Mouse (Mus musculus): ENCODE measurements around the gene Col15a1.

DNA sequence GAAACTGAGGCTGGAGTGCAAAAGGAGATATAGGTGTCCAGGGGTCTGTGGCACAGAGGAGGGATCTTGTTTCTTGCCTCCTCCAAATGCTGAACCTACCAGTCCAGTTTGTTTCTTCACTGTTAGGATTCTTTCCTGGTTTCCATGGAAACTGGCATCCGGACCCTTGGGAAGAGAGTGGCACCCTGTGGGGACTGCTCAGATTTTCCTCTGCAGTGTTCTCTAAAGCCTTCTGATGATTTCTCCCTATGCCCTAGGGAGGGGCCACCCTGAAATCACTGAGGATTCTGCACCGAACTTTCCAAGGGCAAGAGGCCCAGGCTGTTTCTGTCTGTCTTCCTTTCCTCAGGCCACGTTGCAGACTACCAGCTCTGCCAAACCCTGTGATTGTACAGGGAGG, 27.4 kb downstream of the Col15a1 start:
- TF ChIP-seq CTCF (IDR thresholded peaks at IDR 0.05; ENCODE audit: low read depth) (no peak), EP300 (optimal IDR thresholded peaks at IDR 0.05) (no peak)
